Mouse (Mus musculus) spleen, adult 2 months (tissue): ENCODE measurements around the gene Ldb2. TPM values are rescaled to one million over a fixed set of nuclear protein-coding genes. Genes with fewer than 3 reads are reported as not detected.

Experiments
- DNase-seq, 2 experiments: peaks; one replicate each; pipeline versions ENCODE4 v3.0.0 to v3.0.0-alpha.2; 2012 to 2021; ENCODE audit warnings: low spot score in 2 of 2, low read depth in 1 of 2
- H3K27ac ChIP-seq: fragments of 200-500 bp; 2 replicates; pipeline ENCODE4 v1.5.1; 2012; ENCODE audit warnings: low read length, inconsistent platforms; ENCODE audit not compliant: insufficient read depth
- H3K27me3 ChIP-seq: fragments of 200-500 bp; 2 replicates; pipeline ENCODE4 v1.6.1; 2012; ENCODE audit warnings: mild to moderate bottlenecking, moderate library complexity, low read length, inconsistent platforms; ENCODE audit not compliant: control insufficient read depth, insufficient read depth
- H3K36me3 ChIP-seq: fragments of 200-500 bp; 2 replicates; pipeline ENCODE4 v1.6.1; 2012; ENCODE audit warnings: mild to moderate bottlenecking, low read length, inconsistent platforms; ENCODE audit not compliant: control insufficient read depth, insufficient read depth
- H3K4me1 ChIP-seq: fragments of 200-500 bp; 2 replicates; pipeline ENCODE4 v1.6.1; 2011; ENCODE audit warnings: inconsistent platforms; ENCODE audit not compliant: control insufficient read depth, insufficient read depth, insufficient read length
- H3K4me3 ChIP-seq: fragments of 200-500 bp; 2 replicates; pipeline ENCODE4 v1.5.1; 2011; ENCODE audit warnings: mild to moderate bottlenecking, inconsistent platforms; ENCODE audit not compliant: insufficient read depth, insufficient read length; ENCODE audit errors: extremely low read depth
- CTCF ChIP-seq: fragments of 200-500 bp; IDR thresholded peaks from 2 replicates; pipeline ENCODE4 v1.5.1; 2011; ENCODE audit warnings: mild to moderate bottlenecking, inconsistent platforms; ENCODE audit not compliant: insufficient read depth, insufficient read length, insufficient replicate concordance; ENCODE audit errors: extremely low read depth
- POLR2A ChIP-seq: fragments of 200-500 bp; IDR thresholded peaks from 2 replicates; pipeline ENCODE4 v1.6.1; 2011; ENCODE audit warnings: low read depth, low read length, inconsistent platforms
- WGBS: fragments of 180-500 bp; shearing (Covaris S2); methylation state at CpG from one replicate; pipeline ENCODE4 v1.1.7; 2018; 5-methylcytosine and 5-hydroxymethylcytosine counted together
- polyA plus RNA-seq: library from polyadenylated mRNA; depleted of rRNA; stranded (reverse); fragments of >200 nt; gene quantifications from 2 replicates; pipeline ENCODE4 v1.2.3, GENCODE M21; 2012

Gene Ldb2
- polyA plus RNA-seq, 1 experiment = 10.9 TPM

GRCm38 (mm10) chr5:44725501-44725900, 74.0 kb downstream of the Ldb2 start:
- Histone ChIP-seq H3K27me3 (no peaks in the 10 kb centered on the region), H3K36me3 (no peaks in the 10 kb centered on the region), H3K27ac (no peak overlapping the region), H3K4me3 (no peak overlapping the region), H3K4me1 (no peaks in the 10 kb centered on the region)
- WGBS = 56% methylated on average over 2 of the region's 2 CpGs
- no peak for DNase-seq
- TF ChIP-seq CTCF (no peak), POLR2A (no peak)

DNA sequence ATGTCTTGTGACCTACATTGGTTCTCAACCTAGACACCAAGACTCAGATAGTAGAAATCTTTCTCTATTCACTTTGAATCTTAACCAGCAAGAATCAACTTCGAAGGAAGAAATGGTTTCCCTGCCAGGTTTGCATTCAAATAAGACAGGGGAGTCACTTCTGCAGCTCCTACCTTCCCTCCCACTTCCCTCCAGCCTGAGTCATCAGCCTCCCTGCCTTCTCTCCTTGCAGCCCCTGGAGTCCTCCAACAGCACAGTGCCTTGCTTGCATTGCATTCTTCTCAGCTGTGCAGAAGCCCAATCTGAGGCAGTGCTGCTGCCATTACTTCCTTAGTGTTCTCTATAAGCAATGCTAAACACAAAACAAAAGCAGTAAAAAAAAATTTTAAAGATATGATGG, 79.6 kb downstream of the Ldb2 start:
- Histone ChIP-seq H3K27ac (no peak overlapping the region), H3K36me3 (no peaks in the 10 kb centered on the region), H3K4me1 (no peaks in the 10 kb centered on the region), H3K27me3 (no peaks in the 10 kb centered on the region), H3K4me3 (no peak overlapping the region)
- TF ChIP-seq CTCF (no peak), POLR2A (no peak)
- no peak for DNase-seq
- 69% methylated on average over 1 of the region's 1 CpGs for WGBS

GRCm38 (mm10) chr5:44714508-44714907, 85.0 kb downstream of the Ldb2 start:
- WGBS = 82% methylated on average over 4 of the region's 4 CpGs
- no peak overlapping the region for H3K27ac ChIP-seq

DNA sequence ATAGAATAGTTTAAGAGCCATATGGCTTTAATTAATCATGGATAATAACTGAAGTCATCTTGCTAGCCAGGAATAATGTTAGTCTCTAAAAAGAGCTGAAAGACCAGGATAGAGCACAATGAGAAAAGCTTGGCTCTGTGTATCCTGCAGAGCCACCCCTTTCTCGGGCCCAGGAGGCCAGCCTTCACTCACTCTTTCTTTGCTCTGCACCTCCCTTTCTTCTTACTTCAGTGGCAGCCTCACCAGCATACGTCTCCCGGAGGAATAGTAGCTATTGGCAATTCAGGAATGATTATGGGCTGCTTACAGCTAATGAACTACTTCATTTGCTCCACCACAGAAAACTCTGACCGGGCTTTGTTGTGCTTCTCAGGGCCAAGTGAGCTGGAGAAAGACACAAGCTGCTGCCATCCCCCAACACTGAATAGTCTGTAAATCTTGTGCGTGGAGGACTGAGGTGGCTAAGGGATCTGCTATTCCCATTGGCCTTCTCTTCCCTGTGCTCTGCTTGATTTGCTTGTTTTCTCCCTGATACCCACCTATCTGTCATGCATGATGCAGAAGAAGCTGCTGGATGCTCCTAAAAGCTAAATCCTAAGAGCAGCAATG, 86.2 kb downstream of the Ldb2 start:
- 78% methylated on average over 5 of the region's 5 CpGs for WGBS
- H3K4me3 ChIP-seq = no peak overlapping the region

More at GRCm38 (mm10) chr5:44714508-44714907, 85.0 kb downstream of the Ldb2 start:
- Histone ChIP-seq H3K4me1 (no peaks in the 10 kb centered on the region), H3K36me3 (no peaks in the 10 kb centered on the region), H3K4me3 (no peak overlapping the region), H3K27me3 (no peaks in the 10 kb centered on the region)
- DNase-seq = no peak
- TF ChIP-seq POLR2A (no peak), CTCF (no peak)

GRCm38 (mm10) chr5:44711211-44711610, 88.3 kb downstream of the Ldb2 start:
- Histone ChIP-seq H3K4me3 (no peak overlapping the region), H3K27ac (no peak overlapping the region), H3K4me1 (no peaks in the 10 kb centered on the region), H3K36me3 (no peaks in the 10 kb centered on the region), H3K27me3 (no peaks in the 10 kb centered on the region)
- 62% methylated on average over 5 of the region's 5 CpGs for WGBS
- TF ChIP-seq POLR2A (no peak), CTCF (no peak)
- DNase-seq = no peak

More for the DNA sequence above, 86.2 kb downstream of the Ldb2 start:
- Histone ChIP-seq H3K27ac (no peak overlapping the region), H3K27me3 (no peaks in the 10 kb centered on the region), H3K4me1 (no peaks in the 10 kb centered on the region), H3K36me3 (no peaks in the 10 kb centered on the region)
- no peak for TF ChIP-seq CTCF
- no peak for TF ChIP-seq POLR2A
- DNase-seq = no peak

GRCm38 (mm10) chr5:44710132-44710871, 89.2 kb downstream of the Ldb2 start:
- TF ChIP-seq CTCF = no peak
- 82% methylated on average over 4 of the region's 4 CpGs for WGBS
- DNase-seq = no peak
- Histone ChIP-seq H3K4me1 (no peaks in the 10 kb centered on the region), H3K27ac (no peak overlapping the region), H3K36me3 (no peaks in the 10 kb centered on the region), H3K27me3 (no peaks in the 10 kb centered on the region), H3K4me3 (no peak overlapping the region)

DNA sequence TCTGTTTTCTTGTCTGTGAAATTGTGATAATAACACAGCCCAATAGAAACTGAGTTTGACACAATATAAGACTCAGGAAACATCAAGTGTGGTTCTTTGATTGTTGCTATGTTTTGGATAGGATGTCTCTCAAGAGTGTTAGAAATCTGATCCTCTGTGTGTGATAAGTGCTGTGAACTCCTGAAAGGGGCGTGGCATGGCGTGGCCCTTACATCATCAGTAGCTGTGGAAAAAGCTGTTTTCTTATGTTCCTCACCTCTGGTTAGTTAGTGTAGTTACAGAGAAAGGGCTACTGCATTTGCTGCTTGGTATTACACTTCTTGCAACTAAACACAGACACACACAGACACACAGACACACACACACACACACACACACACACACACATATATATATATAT, 90.2 kb downstream of the Ldb2 start:
- Histone ChIP-seq H3K27ac (no peak overlapping the region), H3K4me1 (no peaks in the 10 kb centered on the region), H3K36me3 (no peaks in the 10 kb centered on the region), H3K4me3 (no peak overlapping the region), H3K27me3 (no peaks in the 10 kb centered on the region)
- TF ChIP-seq CTCF (no peak), POLR2A (no peak)
- no peak for DNase-seq
- WGBS = 92% methylated on average over 2 of the region's 2 CpGs
